Mouse (Mus musculus): ENCODE results near the gene Otop2.

Gene Otop2

DNA sequence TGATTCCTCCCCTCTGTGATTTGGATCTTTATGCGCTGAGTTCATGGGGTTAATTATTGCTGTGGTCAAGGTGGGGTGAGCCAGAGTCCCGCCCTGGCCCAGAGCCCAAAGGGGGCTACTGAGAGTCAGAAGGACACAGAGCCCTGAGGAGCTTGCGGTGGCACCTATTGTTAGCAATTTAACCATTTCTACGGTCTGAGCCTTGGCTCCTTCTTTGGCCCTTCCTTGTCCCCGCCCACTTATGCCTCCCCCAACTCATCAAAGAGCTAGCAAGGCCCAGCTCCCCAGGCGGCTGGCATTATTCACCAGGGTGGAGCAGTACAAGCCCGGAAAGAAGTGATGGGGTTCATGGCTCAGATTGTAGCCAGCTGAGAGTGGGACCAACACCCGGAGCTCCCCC is at the start of gene Otop2:
Gene Otop2, plus strand, starts transcription at position 301 of the 400 bp plus-strand sequence.
- no peak for DNase-seq

DNA sequence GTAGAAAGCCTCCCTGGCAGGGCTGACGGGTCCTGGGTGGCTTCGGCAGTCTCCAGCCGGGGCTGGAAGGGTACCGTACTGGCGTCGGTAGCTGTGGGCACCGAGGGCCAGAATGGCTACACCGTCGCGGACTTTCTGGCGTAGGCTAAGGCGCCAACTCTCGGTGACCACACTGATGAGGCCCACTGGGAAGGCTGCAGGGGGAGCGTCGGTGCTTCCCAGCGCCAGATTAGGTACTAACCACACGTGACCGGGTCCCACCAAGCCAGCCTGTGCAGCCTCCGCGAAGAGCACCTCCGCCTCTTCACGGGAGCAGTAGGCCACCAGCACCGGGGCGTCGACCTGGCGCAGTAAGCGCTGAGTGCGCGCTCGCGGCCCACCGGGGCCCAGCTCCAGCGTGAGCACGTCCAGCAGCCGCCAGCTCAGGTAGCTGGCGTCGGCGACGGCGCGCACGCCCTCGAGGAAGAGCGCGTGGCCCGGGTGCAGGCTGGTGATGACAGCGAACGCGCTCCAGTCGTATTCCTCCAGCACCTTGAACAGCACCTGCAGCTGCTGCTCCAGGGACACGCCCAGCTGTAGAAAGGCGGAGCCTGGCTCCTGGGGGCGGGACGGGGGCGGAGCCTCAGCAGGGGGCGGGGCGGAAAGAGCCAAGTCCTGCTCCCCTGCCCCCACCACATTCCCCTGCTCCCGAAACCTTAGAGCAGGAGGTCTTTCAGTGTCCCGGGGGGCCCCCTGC is 49.0 kb upstream of the Otop2 start:
- no peak for DNase-seq

GRCm38 (mm10) chr11:115259134-115259533 is 47.8 kb upstream of the Otop2 start:
- no peak for DNase-seq

DNA sequence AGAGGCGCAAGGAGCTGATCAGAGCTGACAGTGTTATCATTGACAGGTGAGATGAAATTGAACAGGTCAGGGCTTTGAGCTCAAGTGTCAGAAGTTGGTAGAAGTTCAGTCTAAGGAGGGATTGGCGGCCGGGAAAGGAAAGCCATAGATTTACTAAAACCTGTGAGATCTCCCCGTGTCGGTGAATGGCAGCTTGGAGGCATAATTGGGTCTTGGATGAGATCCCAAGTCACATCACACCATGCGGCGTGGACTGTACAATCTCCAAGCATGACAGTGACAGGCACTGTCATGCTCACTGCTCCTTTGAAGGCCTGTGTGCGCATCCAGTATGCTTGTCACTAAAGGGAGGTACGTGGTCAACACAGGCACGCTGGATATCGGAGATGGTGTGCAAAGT is 44.0 kb upstream of the Otop2 start:
- no peak for DNase-seq

DNA sequence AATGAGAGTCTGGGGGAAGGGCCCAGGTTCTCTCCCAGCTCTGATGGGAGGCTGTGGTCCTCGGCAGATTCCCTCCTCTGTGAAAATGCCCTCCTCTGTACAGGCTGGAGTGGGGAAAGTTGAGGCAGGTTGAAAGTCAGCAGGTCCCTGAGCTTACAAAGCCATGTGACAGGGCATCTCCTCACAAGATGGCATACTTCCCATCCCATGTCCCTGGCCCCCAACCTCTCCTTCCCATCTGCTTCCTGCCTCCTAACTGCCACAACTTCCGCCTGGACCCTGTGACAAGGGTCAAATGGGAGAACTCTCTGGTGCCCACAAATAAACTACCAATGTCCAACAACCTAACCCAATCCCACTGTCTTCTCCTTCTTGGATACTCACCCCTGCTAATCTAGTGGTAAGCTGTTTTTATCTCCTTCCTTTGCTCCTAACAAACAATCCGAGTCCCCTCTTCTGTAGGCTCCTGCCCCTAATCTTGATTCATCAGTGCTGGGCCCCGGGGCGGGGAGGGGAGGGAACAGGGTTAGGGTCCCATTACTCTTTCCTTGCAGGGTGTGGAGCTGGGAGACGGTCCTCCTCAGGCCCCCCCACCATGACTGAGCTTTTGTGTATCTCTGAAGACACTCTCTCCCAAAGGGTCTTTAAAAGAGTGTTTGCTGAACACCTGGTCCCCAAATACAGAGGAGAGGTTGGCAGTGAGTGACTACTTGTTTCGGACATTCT is 42.7 kb upstream of the Otop2 start:
- no peak for DNase-seq

DNA sequence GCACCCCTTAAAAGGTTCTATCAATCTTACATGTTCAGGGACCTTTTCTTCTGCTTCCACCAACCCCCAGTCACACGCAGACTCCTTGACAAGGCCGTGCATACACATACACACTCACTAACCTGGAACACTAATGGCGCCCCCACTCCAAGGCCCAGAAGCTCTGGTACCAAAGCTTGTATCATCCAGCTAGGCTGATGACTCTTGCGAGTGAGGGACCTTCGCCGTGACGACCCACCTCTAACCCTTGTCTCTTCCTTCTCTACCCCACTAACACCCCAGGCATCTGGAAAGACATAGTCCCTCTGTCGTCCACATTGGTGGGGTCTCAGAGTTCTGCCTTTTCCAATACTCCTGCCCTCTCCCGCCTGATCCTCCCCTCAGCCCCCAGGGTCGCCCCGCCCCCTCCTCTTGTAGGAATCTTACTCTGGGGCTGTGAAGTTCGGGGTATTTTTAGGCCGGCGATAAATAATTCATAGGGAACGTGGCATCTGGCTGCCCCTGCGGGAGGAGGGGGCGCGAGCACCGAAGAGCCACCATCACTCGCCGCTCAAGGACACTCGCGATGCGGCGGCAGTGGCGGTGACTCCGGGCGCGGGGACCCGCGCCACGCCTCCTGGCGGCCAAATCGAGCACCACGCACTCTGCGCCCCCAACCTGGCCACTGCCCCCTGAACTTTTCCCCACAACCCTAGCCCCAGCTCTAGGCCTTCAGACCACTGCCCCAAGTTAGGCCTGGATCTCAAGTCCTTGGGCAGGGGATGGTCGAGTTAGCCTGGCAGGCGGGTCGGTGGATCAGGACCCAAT is 41.9 kb upstream of the Otop2 start:
- no peak for DNase-seq

- DNase-seq = no peak
Observed at GRCm38 (mm10) chr11:115265771-115266399, 41.1 kb upstream of the Otop2 start.

- no peak for DNase-seq
Observed at GRCm38 (mm10) chr11:115266400-115266778, 40.6 kb upstream of the Otop2 start.

- no peak for DNase-seq
Observed at GRCm38 (mm10) chr11:115267061-115267883, 39.7 kb upstream of the Otop2 start, which contains the start of gene Grin2c. Grin2c (minus strand) TSS chr11:115267243.

DNA sequence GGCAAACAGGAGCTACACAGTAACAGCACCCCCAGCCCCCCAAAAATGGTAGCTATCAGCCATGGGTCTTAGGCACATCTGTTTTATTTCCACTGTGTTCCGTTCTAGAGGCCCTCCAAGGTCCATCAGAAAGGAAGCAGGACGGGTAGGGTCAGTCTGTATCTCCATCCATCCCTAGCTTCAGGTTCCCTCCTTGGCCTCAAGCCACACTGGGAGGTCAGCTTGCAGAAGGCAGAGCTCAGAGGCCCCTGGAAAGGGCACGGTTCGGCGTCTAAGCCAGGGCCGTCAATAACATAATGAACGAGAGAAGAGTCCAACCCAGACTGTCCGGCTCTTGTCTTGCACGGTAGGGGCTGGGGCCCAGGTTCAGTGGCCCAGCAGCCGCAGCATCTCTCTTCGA is 39.0 kb upstream of the Otop2 start:
- no peak for DNase-seq

GRCm38 (mm10) chr11:115269330-115270066 is 37.5 kb upstream of the Otop2 start:
- no peak for DNase-seq

- DNase-seq = peak; percentile 64
Observed at GRCm38 (mm10) chr11:115270148-115270861, 36.7 kb upstream of the Otop2 start.

DNA sequence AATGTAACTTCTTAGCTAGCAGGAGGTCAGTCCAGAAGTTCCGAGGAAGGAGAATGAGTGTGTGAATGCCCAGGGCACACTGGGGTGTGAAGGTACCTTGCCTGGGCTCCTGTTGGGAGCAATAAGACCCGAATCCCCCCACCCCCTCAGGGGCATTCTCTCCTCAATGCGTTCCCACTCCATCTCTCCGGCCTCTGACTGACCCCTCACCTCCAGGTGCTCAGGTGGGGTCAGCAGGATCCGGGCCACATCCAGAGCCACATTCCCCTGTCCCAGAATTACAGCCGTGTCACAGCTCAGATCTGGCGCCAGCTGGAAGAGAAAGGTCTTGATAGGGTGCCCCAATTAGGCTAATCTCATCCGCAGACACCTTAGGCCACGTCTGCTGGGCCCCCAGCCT is 35.9 kb upstream of the Otop2 start:
- DNase-seq = no peak

DNA sequence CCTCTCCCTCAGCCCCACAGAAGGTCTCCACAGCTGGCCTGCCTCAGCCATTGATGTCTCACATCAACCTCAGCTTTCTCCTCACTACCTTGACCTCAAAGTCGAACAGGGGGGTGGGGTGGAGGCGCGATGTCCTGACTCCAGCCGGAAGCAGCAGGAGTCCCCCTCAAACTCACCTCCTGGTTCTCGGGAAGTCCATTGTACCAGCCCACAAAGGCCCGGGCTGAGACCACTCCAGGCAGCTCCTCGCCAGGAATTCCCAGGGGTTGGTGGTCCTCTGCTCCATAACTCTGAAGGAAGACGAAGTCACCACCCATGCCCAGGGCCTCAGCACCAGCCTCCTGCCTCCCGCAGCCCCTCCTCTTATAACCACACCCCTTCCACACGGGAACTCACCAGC is 35.5 kb upstream of the Otop2 start:
- no peak for DNase-seq

- no peak for DNase-seq
Observed at GRCm38 (mm10) chr11:115272894-115273498, 34.0 kb upstream of the Otop2 start.

DNA sequence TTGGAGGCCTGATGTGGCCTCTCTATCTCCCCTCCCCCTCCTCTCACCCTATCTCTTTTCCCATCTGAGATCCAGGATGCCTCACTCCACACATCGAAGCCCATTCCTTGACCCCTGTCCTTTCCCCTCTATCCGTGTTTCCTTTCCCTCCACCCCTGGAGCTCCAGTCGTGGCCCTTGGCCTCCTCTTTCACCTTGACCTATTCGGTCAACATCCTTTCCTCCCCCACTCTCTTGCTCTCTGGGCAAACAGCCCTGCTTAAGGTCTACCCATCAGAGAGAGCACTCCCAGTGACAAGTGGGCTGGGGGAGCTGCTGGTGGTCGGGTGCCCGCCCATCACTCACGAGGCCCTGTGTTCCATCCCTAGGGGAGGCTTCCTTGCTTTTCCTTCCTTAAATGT is 33.2 kb upstream of the Otop2 start:
- DNase-seq = no peak

DNA sequence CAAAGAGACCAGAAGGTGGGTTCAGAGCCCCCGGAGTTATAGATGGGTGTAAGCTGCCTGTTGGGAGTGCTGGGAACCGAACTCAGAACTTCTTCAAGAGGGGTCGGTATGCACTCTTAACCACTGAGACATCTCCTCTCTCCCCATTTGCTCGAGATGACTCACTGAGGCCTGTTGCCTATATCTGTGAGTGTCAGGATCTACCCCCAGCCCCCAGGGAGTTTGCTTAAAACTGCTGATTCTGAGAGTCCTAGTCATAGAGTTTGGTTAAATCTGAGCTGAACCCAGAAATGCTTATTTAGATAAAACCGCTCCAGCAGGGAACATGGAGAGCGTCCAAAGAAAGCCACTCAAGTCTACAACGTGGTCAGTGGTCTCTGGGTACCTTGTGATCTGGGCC is 32.8 kb upstream of the Otop2 start:
- no peak for DNase-seq

DNA sequence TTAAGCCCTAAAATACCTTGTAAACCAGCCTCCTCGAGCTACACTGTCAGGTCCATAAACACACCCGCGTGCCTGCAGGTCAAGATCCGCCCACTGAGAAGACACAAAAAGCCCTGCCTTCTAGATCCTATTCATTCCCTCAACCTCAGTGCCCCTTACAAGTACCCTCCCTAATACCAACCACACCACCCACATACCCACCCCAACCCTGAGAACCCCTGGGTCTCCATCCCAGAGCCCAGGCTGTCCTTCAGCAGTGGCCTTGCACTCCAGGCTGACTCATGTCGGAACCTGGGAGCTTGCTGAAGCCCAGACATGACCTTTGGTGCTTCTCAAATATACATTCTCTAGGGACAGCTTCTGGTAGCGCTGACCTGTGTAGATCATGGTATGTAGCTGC is 32.2 kb upstream of the Otop2 start:
- no peak for DNase-seq

GRCm38 (mm10) chr11:115275509-115275908 is 31.5 kb upstream of the Otop2 start:
- DNase-seq = no peak

DNA sequence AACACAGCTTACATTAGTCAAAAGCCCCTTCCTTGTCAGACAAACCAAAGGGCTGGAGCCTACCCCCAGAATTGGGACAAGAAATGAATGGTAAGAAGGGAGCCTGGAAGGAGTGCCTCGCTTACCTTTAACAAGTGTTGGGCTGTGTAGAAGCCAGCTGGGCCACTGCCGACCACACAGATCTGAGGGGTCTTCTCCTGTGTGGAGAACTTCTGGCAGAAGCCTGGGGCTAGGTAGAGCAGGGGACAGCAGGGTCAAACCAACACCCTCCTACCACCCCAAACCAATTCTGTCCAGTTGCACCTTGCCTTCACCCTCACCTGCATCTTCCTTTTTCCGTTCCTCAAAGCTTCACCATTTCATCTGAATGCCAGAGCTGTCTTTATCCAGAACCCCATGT is 31.0 kb upstream of the Otop2 start:
- DNase-seq = no peak

Measured in layer of hippocampus, adult 9-11 months (tissue).